Comparison of ENCODE assay signal across 11 mouse cellular contexts in the genomic region with DNA sequence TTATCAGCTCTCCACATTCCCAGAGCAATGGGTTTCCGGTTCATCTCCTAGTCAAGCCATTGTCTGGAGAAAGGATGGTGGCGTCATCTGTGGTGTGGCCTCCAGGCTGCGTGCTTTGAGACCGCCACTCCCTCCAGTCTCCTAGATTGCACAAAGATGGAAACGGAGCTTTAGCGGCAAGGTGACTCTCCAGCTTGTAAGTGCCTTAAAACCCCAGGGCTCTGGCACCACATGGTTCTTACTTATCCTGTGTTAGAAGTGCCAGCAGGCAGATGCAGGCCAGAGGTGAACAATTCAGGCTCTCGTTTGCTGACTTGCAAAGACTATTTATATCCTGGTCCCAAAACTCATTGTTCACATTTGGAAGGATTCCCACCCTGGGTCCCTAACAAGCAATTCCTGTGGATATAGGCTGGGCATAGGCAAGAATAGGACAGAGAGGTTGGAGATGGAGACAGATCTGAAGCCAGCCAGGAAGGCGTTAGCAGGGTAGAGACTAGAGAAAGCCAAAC. TPM values are rescaled to one million over a fixed set of nuclear protein-coding genes. Genes with fewer than 3 reads are reported as not detected.
DNase-seq lines count a peak whose midpoint lies in the region; TF ChIP-seq lines count a peak whose summit lies in the region.
"Had no signal": no experiment of that assay in that cellular context is flagged by ENCODE, and none has a peak within 500 bp of the region (broad histone marks: within the 10 kb centered on the region; RNA-seq: fewer than 3 reads in every experiment).

No protein-coding gene starts in this region.

- no peak for TF ChIP-seq CTCF in heart, adult 2 months (IDR thresholded peaks at IDR 0.05)

- intact Hi-C loops in heart, adult 2 months (cut with DNase I), result no loop called here
- intact Hi-C loops in heart, postnatal 10 days (cut with DNase I), result no loop called here

- H3K27ac ChIP-seq in heart, adult 2 months, result peak overlapping the region; percentile 64

- H3K27me3 ChIP-seq in heart, adult 2 months (ENCODE audit: control insufficient read depth, insufficient read depth, low read length), result no peaks in the 10 kb centered on the region

- H3K79me2 ChIP-seq in heart, adult 2 months (replicated peaks; ENCODE audit: control insufficient read depth, insufficient read depth, low read length), result no peaks in the 10 kb centered on the region

- H3K36me3 ChIP-seq in heart, adult 2 months (ENCODE audit: control insufficient read depth, insufficient read depth, low read length), result peaks cover 2% of the 10 kb centered on the region; the same call in 1 of the 2 replicates

- H3K9ac ChIP-seq in heart, adult 2 months (ENCODE audit: low read depth, low read length), result no peak overlapping the region

- TF ChIP-seq POLR2A in heart, adult 2 months (IDR thresholded peaks at IDR 0.05; ENCODE audit: insufficient read depth, low read depth, low read length), result peak; percentile 55; the same call in 1 of the 2 replicates

- H3K4me1 ChIP-seq in heart, adult 2 months (ENCODE audit: control insufficient read depth, insufficient read depth, low read length), result peaks cover 18% of the 10 kb centered on the region

- peak; percentile 38 to 41 for DNase-seq in kidney, postnatal 36 days
- no peak for DNase-seq in kidney, adult 18-20 months
- peak; percentile 47 to 57 for DNase-seq in heart, adult 2 months
- DNase-seq in heart, postnatal 10 days, result peak; percentile 64 to 67
- DNase-seq in lung, postnatal 4 days, result peak; percentile 44 to 58
- DNase-seq in thymus, postnatal 14 days, result no peak
- no peak for DNase-seq in spleen, postnatal 36 days (ENCODE audit: low spot score in 2 of 2)
- DNase-seq: kidney, postnatal 14 days; right cerebral cortex, postnatal 25 days; thymus, postnatal 4 days had no signal

- H3K4me3 ChIP-seq in heart, adult 2 months, result no peak overlapping the region
- H3K4me3 ChIP-seq: myocyte had no signal

- TF ChIP-seq EP300 in heart, adult 2 months (IDR thresholded peaks at IDR 0.05; ENCODE audit: insufficient read depth, low read depth, low read length), result peak; percentile 83; the same call in 1 of the 2 replicates

- WGBS in heart, adult 2 months, result 7% methylated on average over 8 of the region's 8 CpGs

RNA-seq across cellular contexts. Expression of a gene that starts 40.4 kb away (rescaled TPM):
- total RNA-seq in heart, adult 2 months (2021), result 100 to 1,000 TPM; 189 to 204 TPM
- polyA plus RNA-seq in heart, adult 2 months (2012; rRNA removed), result 28.8 and 68.2 TPM in 2 replicates
- 100 to 1,000 TPM; 231 to 270 TPM for total RNA-seq in heart, postnatal 10 days (2021)

Comparison
In these comparisons a context has a peak if more than half of its experiments do, and no peak if none do; other contexts are left out.
1. DNase-seq: peak in kidney, postnatal 36 days (2 of 2), heart, adult 2 months (2 of 2), heart, postnatal 10 days (2 of 2) and lung, postnatal 4 days (2 of 2); none in kidney, adult 18-20 months (single experiment), thymus, postnatal 14 days (single experiment) and spleen, postnatal 36 days (0 of 2).